Mouse (Mus musculus) embryonic facial prominence, embryonic 11.5 days (tissue): Measurements from ENCODE around the gene Peak1. TPM values are rescaled to one million over a fixed set of nuclear protein-coding genes. Genes with fewer than 3 reads are reported as not detected.

Source experiments
- ATAC-seq: fragments of 200-750 bp; cut with Nextera tagmentation; replicated peaks from 2 replicates; pipeline ENCODE4 v1.8.0; 2017; ENCODE audit warnings: low read depth; ENCODE audit not compliant: insufficient number of reproducible peaks, low FRiP score, low TSS enrichment
- DNase-seq: peaks from one replicate; pipeline ENCODE4 v3.0.0-alpha.2; 2015; ENCODE audit warnings: low spot score
- H3K27ac ChIP-seq: fragments of 300-500 bp; sonication (generic); replicated peaks from 2 replicates; pipeline ENCODE4 v1.5.1; 2014; ENCODE audit warnings: mild to moderate bottlenecking, low read depth, low read length, control low read depth
- H3K27me3 ChIP-seq: fragments of 300-500 bp; sonication (generic); 2 replicates; pipeline ENCODE4 v1.6.1; 2014; ENCODE audit warnings: mild to moderate bottlenecking, low read length, moderate library complexity, mixed read lengths; ENCODE audit not compliant: control insufficient read depth, insufficient read depth
- H3K36me3 ChIP-seq: fragments of 300-500 bp; sonication (generic); replicated peaks from 2 replicates; pipeline ENCODE4 v1.6.1; 2014; ENCODE audit warnings: low read depth, mild to moderate bottlenecking, low read length, moderate library complexity, mixed read lengths; ENCODE audit not compliant: control insufficient read depth, insufficient read depth
- H3K4me1 ChIP-seq: fragments of 300-500 bp; sonication (generic); 2 replicates; pipeline ENCODE4 v1.6.1; 2014; ENCODE audit warnings: low read length, mixed read lengths; ENCODE audit not compliant: control insufficient read depth, insufficient read depth
- H3K4me2 ChIP-seq: fragments of 300-500 bp; sonication (generic); 2 replicates; pipeline ENCODE4 v1.6.1; 2014; ENCODE audit warnings: low read depth, mild to moderate bottlenecking, control low read depth, low read length, moderate library complexity
- H3K4me3 ChIP-seq: fragments of 300-500 bp; sonication (generic); 2 replicates; pipeline ENCODE4 v1.5.1; 2014; ENCODE audit warnings: low read depth, low read length, control low read depth
- H3K9ac ChIP-seq: fragments of 300-500 bp; sonication (generic); replicated peaks from 2 replicates; pipeline ENCODE4 v1.6.1; 2014; ENCODE audit warnings: mild to moderate bottlenecking, control low read depth, low read length
- H3K9me3 ChIP-seq: fragments of 300-500 bp; sonication (generic); replicated peaks from 2 replicates; pipeline ENCODE4 v1.6.1; 2016; ENCODE audit warnings: mild to moderate bottlenecking, low read length, inconsistent platforms, mixed read lengths; ENCODE audit not compliant: control insufficient read depth
- WGBS: fragments of 180-500 bp; shearing (Covaris S2); extraction: QIAGEN DNeasy Blood & Tissue Kit; methylation state at CpG from one replicate; pipeline ENCODE4 v1.1.7; 2014; 5-methylcytosine and 5-hydroxymethylcytosine counted together
- polyA plus RNA-seq: library from polyadenylated mRNA; unstranded; fragments of >200 nt; fragmentation: Nextera tagmentation; extraction: Ambion mirVana; gene quantifications from 2 replicates; pipeline ENCODE4 v1.2.1, GENCODE M21; 2014

The Peak1 gene
- polyA plus RNA-seq, 1 experiment from 2014 or later, result 8.8 TPM

DNA sequence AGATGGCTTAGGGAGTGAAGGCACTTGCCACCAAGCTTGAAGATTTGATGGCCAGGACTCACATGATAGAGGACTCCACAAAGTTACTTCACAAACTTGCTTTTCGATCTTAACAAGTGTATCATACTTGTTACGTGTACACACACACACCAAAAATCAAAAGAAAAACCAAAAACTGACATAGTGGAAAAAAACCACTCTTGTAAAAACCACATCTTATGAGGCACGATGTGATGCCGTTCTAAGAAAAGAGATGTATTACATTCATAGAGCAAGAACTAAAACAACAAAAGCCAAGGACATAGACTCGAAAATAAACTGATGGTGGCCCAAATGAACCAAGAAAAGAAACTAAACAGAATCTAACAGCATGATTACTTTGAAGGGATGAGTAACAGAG, 92.1 kb downstream of the Peak1 start:
- no peaks in the 10 kb centered on the region; the same call in 1 of the 2 replicates for H3K4me1 ChIP-seq
- H3K4me2 ChIP-seq, result no peak overlapping the region
- no peak overlapping the region for H3K4me3 ChIP-seq
- ATAC-seq (no peak), DNase-seq (no peak)
- no peak overlapping the region for H3K9ac ChIP-seq
- H3K36me3 ChIP-seq, result no peaks in the 10 kb centered on the region
- H3K9me3 ChIP-seq, result no peaks in the 10 kb centered on the region
- no peak overlapping the region for H3K27ac ChIP-seq
- H3K27me3 ChIP-seq, result no peaks in the 10 kb centered on the region
- WGBS, result 92% methylated on average over 5 of the region's 5 CpGs

GRCm38 (mm10) chr9:56324576-56325355, 93.1 kb downstream of the Peak1 start:
- no peaks in the 10 kb centered on the region for H3K9me3 ChIP-seq
- H3K9ac ChIP-seq, result peak overlapping the region; percentile 22; the same call in 1 of the 2 replicates
- H3K4me1 ChIP-seq, result no peaks in the 10 kb centered on the region; the same call in 1 of the 2 replicates
- no peak for ATAC-seq
- 45% methylated on average over 16 of the region's 16 CpGs for WGBS
- no peaks in the 10 kb centered on the region for H3K27me3 ChIP-seq
- DNase-seq, result peak; percentile 73
- H3K4me3 ChIP-seq, result no peak overlapping the region
- H3K4me2 ChIP-seq, result no peak overlapping the region
- H3K36me3 ChIP-seq, result no peaks in the 10 kb centered on the region
- H3K27ac ChIP-seq, result no peak overlapping the region

- H3K4me3 ChIP-seq, result no peak overlapping the region
- DNase-seq, result no peak
- no peak overlapping the region for H3K4me2 ChIP-seq
- no peaks in the 10 kb centered on the region; the same call in 1 of the 2 replicates for H3K4me1 ChIP-seq
- H3K9ac ChIP-seq, result no peak overlapping the region
- 91% methylated on average over 2 of the region's 2 CpGs for WGBS
- H3K36me3 ChIP-seq, result no peaks in the 10 kb centered on the region
- no peaks in the 10 kb centered on the region for H3K9me3 ChIP-seq
- no peaks in the 10 kb centered on the region for H3K27me3 ChIP-seq
- ATAC-seq, result no peak
- no peak overlapping the region for H3K27ac ChIP-seq
Measured at GRCm38 (mm10) chr9:56321291-56321690, 96.6 kb downstream of the Peak1 start.

DNA sequence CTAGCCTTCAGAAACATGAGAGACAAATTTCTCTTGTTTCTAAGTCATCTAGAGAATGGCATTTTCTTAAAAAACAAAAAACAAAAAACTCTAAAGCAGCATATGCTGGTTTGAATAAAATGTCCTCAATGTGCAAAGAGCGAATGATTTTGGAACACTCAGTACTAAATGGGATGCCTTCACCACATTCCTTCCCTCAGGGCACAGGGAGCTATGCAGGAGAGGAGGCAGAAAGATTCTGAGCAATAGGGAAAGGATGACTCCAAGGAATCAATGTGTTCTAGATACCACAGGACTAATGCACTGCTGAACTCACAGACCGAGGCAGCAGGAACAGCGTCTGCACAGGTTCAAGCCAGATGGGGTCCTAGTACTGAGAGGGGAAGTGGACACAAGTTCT, 103.5 kb downstream of the Peak1 start:
- H3K9ac ChIP-seq, result no peak overlapping the region
- ATAC-seq, result no peak
- no peaks in the 10 kb centered on the region for H3K36me3 ChIP-seq
- no peaks in the 10 kb centered on the region for H3K27me3 ChIP-seq
- no peak for DNase-seq
- 78% methylated on average over 3 of the region's 3 CpGs for whole genome bisulfite sequencing
- H3K4me3 ChIP-seq, result no peak overlapping the region
- no peaks in the 10 kb centered on the region for H3K4me1 ChIP-seq
- no peaks in the 10 kb centered on the region for H3K9me3 ChIP-seq
- no peak overlapping the region for H3K27ac ChIP-seq
- H3K4me2 ChIP-seq, result no peak overlapping the region

DNA sequence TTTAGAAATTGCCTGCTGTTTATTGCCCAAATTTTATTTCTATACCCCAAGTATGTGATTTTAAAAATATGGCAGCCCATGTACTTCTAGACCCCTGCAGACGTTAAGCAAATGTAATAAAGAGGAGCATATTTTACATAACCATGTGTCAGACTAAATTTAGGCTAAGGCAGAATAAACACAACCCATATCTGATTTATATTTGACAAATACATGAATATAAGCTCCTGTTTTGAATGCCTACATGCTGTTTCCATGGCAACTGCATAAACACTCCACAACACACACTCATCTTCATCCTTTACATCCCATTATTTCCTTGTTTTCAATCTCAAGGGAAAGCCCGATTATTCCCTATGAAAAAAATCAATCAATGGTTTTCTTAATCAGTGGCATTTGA, 108.8 kb downstream of the Peak1 start:
- no peak overlapping the region for H3K4me2 ChIP-seq
- no peaks in the 10 kb centered on the region for H3K36me3 ChIP-seq
- DNase-seq (no peak), ATAC-seq (no peak)
- no peak overlapping the region for H3K9ac ChIP-seq
- no peaks in the 10 kb centered on the region for H3K9me3 ChIP-seq
- H3K4me1 ChIP-seq, result no peaks in the 10 kb centered on the region
- no peak overlapping the region for H3K4me3 ChIP-seq
- H3K27ac ChIP-seq, result no peak overlapping the region
- no peaks in the 10 kb centered on the region for H3K27me3 ChIP-seq
- whole genome bisulfite sequencing, result 69% methylated on average over 2 of the region's 2 CpGs

DNA sequence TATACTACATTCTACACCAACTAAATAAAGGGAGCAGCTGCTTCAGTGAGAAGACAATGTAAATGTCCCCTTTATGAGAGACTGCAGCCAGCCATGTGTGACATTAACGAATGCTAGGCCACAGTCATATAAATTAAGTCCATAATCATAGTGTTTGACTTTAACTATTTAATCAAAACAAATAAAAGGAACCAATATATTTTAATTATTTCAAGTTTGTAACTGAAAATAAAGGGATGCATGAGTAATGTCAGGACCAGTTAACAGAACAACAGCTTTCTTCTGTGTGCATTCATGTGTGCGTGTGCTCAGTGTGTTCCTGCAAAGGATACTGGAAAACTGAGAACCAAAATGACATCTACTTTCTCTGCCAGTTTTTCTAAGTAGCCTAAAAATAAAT, 113.3 kb downstream of the Peak1 start:
- 76% methylated on average over 2 of the region's 2 CpGs for WGBS
- Histone ChIP-seq H3K27ac (no peak overlapping the region), H3K9ac (no peak overlapping the region), H3K4me1 (no peaks in the 10 kb centered on the region), H3K4me2 (no peak overlapping the region), H3K36me3 (no peaks in the 10 kb centered on the region), H3K9me3 (no peaks in the 10 kb centered on the region), H3K27me3 (no peaks in the 10 kb centered on the region), H3K4me3 (no peak overlapping the region)
- ATAC-seq (no peak), DNase-seq (no peak)

DNA sequence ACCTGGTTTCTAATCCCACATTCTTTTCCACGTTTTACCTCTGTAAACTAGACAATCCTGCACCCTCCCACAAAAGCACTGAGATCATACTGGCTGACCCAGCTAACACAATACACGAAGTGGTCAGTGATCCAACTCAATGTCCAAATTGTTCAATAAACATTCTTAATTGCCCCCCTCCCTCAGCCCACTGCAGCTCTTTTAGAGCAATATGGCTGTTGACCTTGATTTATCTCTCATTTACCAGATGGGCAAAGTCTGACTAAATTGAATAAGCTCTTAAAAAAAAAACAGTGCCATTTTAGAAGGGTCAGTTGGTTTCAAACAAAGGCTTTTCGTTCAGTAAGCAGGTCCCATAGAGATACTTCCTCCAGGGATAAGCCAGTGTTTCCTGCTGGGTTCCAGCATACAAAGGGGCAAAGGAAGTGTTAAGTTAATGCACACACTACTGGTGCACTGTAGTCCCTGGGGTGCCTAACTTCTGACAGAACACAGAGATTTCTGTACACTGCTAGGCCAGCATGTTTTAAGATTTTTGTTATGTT, 114.9 kb downstream of the Peak1 start:
- DNase-seq (no peak), ATAC-seq (no peak)
- no peak overlapping the region for H3K4me2 ChIP-seq
- H3K27ac ChIP-seq, result no peak overlapping the region
- H3K27me3 ChIP-seq, result no peaks in the 10 kb centered on the region
- WGBS, result 29% methylated on average over 3 of the region's 3 CpGs
- H3K9ac ChIP-seq, result no peak overlapping the region
- no peaks in the 10 kb centered on the region for H3K9me3 ChIP-seq
- H3K4me1 ChIP-seq, result no peaks in the 10 kb centered on the region
- H3K4me3 ChIP-seq, result no peak overlapping the region
- no peaks in the 10 kb centered on the region for H3K36me3 ChIP-seq

- Histone ChIP-seq H3K36me3 (no peaks in the 10 kb centered on the region), H3K4me3 (no peak overlapping the region), H3K4me1 (no peaks in the 10 kb centered on the region), H3K4me2 (no peak overlapping the region), H3K27ac (no peak overlapping the region), H3K9ac (no peak overlapping the region), H3K9me3 (no peaks in the 10 kb centered on the region), H3K27me3 (no peaks in the 10 kb centered on the region)
- WGBS, result 88% methylated on average over 2 of the region's 2 CpGs
- ATAC-seq (no peak), DNase-seq (no peak)
Measured at GRCm38 (mm10) chr9:56290019-56290418, 127.8 kb downstream of the Peak1 start.
